Mouse (Mus musculus): Measurements from ENCODE around the gene Rbm38.

DNA sequence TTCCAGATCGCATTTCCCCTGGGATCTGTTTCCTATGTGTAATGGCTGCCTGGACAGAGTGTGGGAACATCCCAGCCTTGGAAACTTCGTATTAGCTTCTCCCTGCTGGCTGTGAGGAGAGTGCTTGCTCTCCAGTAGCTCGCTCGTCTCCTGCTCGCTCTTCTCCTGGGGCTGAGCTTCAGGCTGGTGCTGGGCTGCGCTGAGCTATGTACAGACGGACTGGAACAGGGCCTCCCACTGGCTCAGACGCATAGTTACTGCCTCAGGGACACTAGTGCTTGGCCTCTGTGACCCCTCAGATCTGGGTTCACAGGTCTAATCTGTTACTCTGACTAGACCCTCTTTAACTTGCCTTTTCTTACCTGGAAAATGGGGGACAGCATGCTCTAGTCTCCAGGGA is 4.1 kb downstream of the Rbm38 start:
- TF ChIP-seq CTCF (IDR thresholded peaks at IDR 0.05; ENCODE audit: borderline replicate concordance, extremely low read depth, insufficient read depth, insufficient read length): no peak
- no peak for TF ChIP-seq POLR2A (IDR thresholded peaks at IDR 0.05; ENCODE audit: borderline replicate concordance, extremely low read depth, insufficient read depth, insufficient read length, poor library complexity, severe bottlenecking)
